ENCODE assay signal across 20 mouse cellular contexts in the genomic region with DNA sequence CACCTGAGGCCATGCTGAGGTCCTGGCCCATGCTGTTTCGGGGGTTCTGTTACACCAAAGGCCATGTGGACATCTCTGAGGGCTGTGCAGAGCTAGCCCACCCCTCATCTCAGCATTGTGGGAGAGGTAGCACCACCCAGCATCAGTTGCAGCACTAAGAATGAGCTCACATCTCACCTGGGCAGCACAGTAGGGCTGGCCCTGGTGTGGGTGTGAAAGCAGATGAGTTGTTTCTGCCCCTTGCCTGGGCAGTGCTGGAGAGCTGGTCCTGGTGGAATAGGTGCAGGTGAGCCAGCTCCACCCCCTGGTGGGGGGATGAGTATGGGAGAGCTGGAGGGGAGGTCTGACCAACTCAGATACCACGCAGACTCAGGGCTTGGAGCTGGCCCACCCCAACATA. TPM values are rescaled to one million over a fixed set of nuclear protein-coding genes. Genes with fewer than 3 reads are reported as not detected.
DNase-seq lines count a peak whose midpoint lies in the region; ATAC-seq lines count a peak whose summit lies in the region.
"Had no signal": no experiment of that assay in that cellular context is flagged by ENCODE, and none has a peak within 500 bp of the region (broad histone marks: within the 10 kb centered on the region; RNA-seq: fewer than 3 reads in every experiment).

No protein-coding gene starts in this region.

- H3K4me1 ChIP-seq in embryonic facial prominence, embryonic 11.5 days (ENCODE audit: control insufficient read depth, insufficient read depth, low read length): no peaks in the 10 kb centered on the region
- H3K4me1 ChIP-seq in embryonic facial prominence, embryonic 10.5 days: no peaks in the 10 kb centered on the region
- no peaks in the 10 kb centered on the region for H3K4me1 ChIP-seq in hindbrain, embryonic 16.5 days (ENCODE audit: control insufficient read depth, insufficient read depth, low read depth, low read length)
- no peaks in the 10 kb centered on the region for H3K4me1 ChIP-seq in hindbrain, embryonic 11.5 days (replicated peaks; ENCODE audit: control insufficient read depth, insufficient read depth, low read length)
- no peaks in the 10 kb centered on the region for H3K4me1 ChIP-seq in midbrain, embryonic 13.5 days (replicated peaks)
- no peaks in the 10 kb centered on the region for H3K4me1 ChIP-seq in midbrain, embryonic 14.5 days (ENCODE audit: control insufficient read depth, insufficient read depth, low read length)
- H3K4me1 ChIP-seq in neural tube, embryonic 13.5 days (replicated peaks): no peaks in the 10 kb centered on the region
- H3K4me1 ChIP-seq: embryonic facial prominence, embryonic 12.5 days; forebrain, embryonic 15.5 days; heart, embryonic 10.5 days had no signal

- no peak overlapping the region for H3K4me2 ChIP-seq in embryonic facial prominence, embryonic 11.5 days (ENCODE audit: low read depth, low read length)
- H3K4me2 ChIP-seq in hindbrain, embryonic 16.5 days (ENCODE audit: low read length): no peak overlapping the region
- H3K4me2 ChIP-seq in hindbrain, embryonic 11.5 days (replicated peaks; ENCODE audit: low read depth, low read length): no peak overlapping the region
- no peak overlapping the region for H3K4me2 ChIP-seq in midbrain, embryonic 13.5 days (replicated peaks)
- H3K4me2 ChIP-seq in midbrain, embryonic 14.5 days (ENCODE audit: low read length): no peak overlapping the region
- no peak overlapping the region for H3K4me2 ChIP-seq in neural tube, embryonic 13.5 days
- H3K4me2 ChIP-seq: embryonic facial prominence, embryonic 12.5 days; forebrain, embryonic 15.5 days had no signal

- no peak overlapping the region for H3K27ac ChIP-seq in embryonic facial prominence, embryonic 11.5 days (replicated peaks; ENCODE audit: low read depth, low read length)
- H3K27ac ChIP-seq in embryonic facial prominence, embryonic 10.5 days (replicated peaks): no peak overlapping the region
- no peak overlapping the region for H3K27ac ChIP-seq in hindbrain, embryonic 16.5 days (ENCODE audit: low read depth, low read length)
- H3K27ac ChIP-seq in hindbrain, embryonic 11.5 days (ENCODE audit: low read depth, low read length): no peak overlapping the region
- H3K27ac ChIP-seq in midbrain, embryonic 13.5 days: no peak overlapping the region
- no peak overlapping the region for H3K27ac ChIP-seq in midbrain, embryonic 14.5 days (replicated peaks; ENCODE audit: low read depth, low read length)
- H3K27ac ChIP-seq in neural tube, embryonic 13.5 days (replicated peaks): no peak overlapping the region
- H3K27ac ChIP-seq: embryonic facial prominence, embryonic 12.5 days; forebrain, embryonic 15.5 days; heart, embryonic 10.5 days had no signal

- H3K27me3 ChIP-seq in embryonic facial prominence, embryonic 11.5 days (ENCODE audit: control insufficient read depth, insufficient read depth, low read length): no peaks in the 10 kb centered on the region
- no peaks in the 10 kb centered on the region for H3K27me3 ChIP-seq in embryonic facial prominence, embryonic 10.5 days (replicated peaks; ENCODE audit: low read depth, poor library complexity, severe bottlenecking)
- H3K27me3 ChIP-seq in hindbrain, embryonic 16.5 days (replicated peaks; ENCODE audit: control insufficient read depth, insufficient read depth, low read length): no peaks in the 10 kb centered on the region
- no peaks in the 10 kb centered on the region for H3K27me3 ChIP-seq in hindbrain, embryonic 11.5 days (ENCODE audit: control insufficient read depth, insufficient read depth, low read length)
- no peaks in the 10 kb centered on the region for H3K27me3 ChIP-seq in midbrain, embryonic 13.5 days
- H3K27me3 ChIP-seq in midbrain, embryonic 14.5 days (ENCODE audit: control insufficient read depth, insufficient read depth, low read length): no peaks in the 10 kb centered on the region
- no peaks in the 10 kb centered on the region for H3K27me3 ChIP-seq in neural tube, embryonic 13.5 days
- H3K27me3 ChIP-seq: embryonic facial prominence, embryonic 12.5 days; forebrain, embryonic 15.5 days had no signal

- ATAC-seq in embryonic facial prominence, embryonic 11.5 days (replicated peaks; ENCODE audit: insufficient number of reproducible peaks, low FRiP score, low TSS enrichment, low read depth): 0 out of 2 replicates have a peak, but pooled peaks have one; percentile 23
- peak; percentile 30; the same call in 1 of the 2 replicates for ATAC-seq in hindbrain, embryonic 16.5 days
- no peak for ATAC-seq in hindbrain, embryonic 11.5 days (ENCODE audit: low FRiP score)
- peak; percentile 48 for ATAC-seq in midbrain, embryonic 13.5 days
- ATAC-seq in midbrain, embryonic 14.5 days (ENCODE audit: low FRiP score, low TSS enrichment): no peak
- ATAC-seq in neural tube, embryonic 13.5 days (ENCODE audit: low read depth): peak; percentile 43
- ATAC-seq: CD4-positive, CD25-positive, alpha-beta regulatory T cell, adult 4 months; forebrain, embryonic 15.5 days had no signal

- H3K4me3 ChIP-seq in embryonic facial prominence, embryonic 11.5 days (ENCODE audit: low read depth, low read length): no peak overlapping the region
- no peak overlapping the region for H3K4me3 ChIP-seq in embryonic facial prominence, embryonic 10.5 days
- H3K4me3 ChIP-seq in hindbrain, embryonic 16.5 days (ENCODE audit: low read length): no peak overlapping the region
- H3K4me3 ChIP-seq in hindbrain, embryonic 11.5 days (ENCODE audit: low read depth, low read length): no peak overlapping the region
- H3K4me3 ChIP-seq in midbrain, embryonic 13.5 days (replicated peaks): no peak overlapping the region
- no peak overlapping the region for H3K4me3 ChIP-seq in midbrain, embryonic 14.5 days (replicated peaks; ENCODE audit: low read depth, low read length)
- H3K4me3 ChIP-seq in neural tube, embryonic 13.5 days: no peak overlapping the region
- H3K4me3 ChIP-seq: embryonic facial prominence, embryonic 12.5 days; forebrain, embryonic 15.5 days; heart, embryonic 10.5 days had no signal

- H3K9ac ChIP-seq in embryonic facial prominence, embryonic 11.5 days (replicated peaks; ENCODE audit: low read length): no peak overlapping the region
- no peak overlapping the region for H3K9ac ChIP-seq in hindbrain, embryonic 16.5 days (ENCODE audit: low read depth, low read length)
- no peak overlapping the region for H3K9ac ChIP-seq in hindbrain, embryonic 11.5 days (ENCODE audit: low read depth, low read length)
- H3K9ac ChIP-seq in midbrain, embryonic 13.5 days (replicated peaks): no peak overlapping the region
- H3K9ac ChIP-seq in midbrain, embryonic 14.5 days (replicated peaks; ENCODE audit: low read length): no peak overlapping the region
- H3K9ac ChIP-seq in neural tube, embryonic 13.5 days: no peak overlapping the region
- H3K9ac ChIP-seq: embryonic facial prominence, embryonic 12.5 days; forebrain, embryonic 15.5 days had no signal

- WGBS in embryonic facial prominence, embryonic 11.5 days: 79% methylated on average over 2 of the region's 2 CpGs
- 83% methylated on average over 2 of the region's 2 CpGs for WGBS in embryonic facial prominence, embryonic 10.5 days
- WGBS in hindbrain, embryonic 16.5 days: 96% methylated on average over 2 of the region's 2 CpGs
- WGBS in hindbrain, embryonic 11.5 days: 86% methylated on average over 2 of the region's 2 CpGs
- 87% methylated on average over 2 of the region's 2 CpGs for WGBS in midbrain, embryonic 13.5 days
- 85% methylated on average over 2 of the region's 2 CpGs for WGBS in midbrain, embryonic 14.5 days
- WGBS in neural tube, embryonic 13.5 days: 88% methylated on average over 2 of the region's 2 CpGs

- DNase-seq in embryonic facial prominence, embryonic 11.5 days (ENCODE audit: low spot score): no peak
- no peak for DNase-seq in embryonic facial prominence, embryonic 10.5 days (ENCODE audit: low spot score)
- DNase-seq in hindbrain, embryonic 11.5 days (ENCODE audit: low spot score): no peak
- DNase-seq in midbrain, embryonic 14.5 days: no peak
- DNase-seq: adrenal gland, adult 8-10 months; adrenal gland, postnatal 36 days; B cell, adult 2 months; cerebellum, adult 2 months; cerebellum, postnatal 10 days; gastrocnemius, postnatal 36 days; heart, adult 18-20 months; heart, postnatal 10 days had no signal

- no peaks in the 10 kb centered on the region; the same call in 1 of the 2 replicates for H3K36me3 ChIP-seq in embryonic facial prominence, embryonic 11.5 days (replicated peaks; ENCODE audit: control insufficient read depth, insufficient read depth, low read depth, low read length)
- H3K36me3 ChIP-seq in embryonic facial prominence, embryonic 10.5 days (replicated peaks): peaks cover 17% of the 10 kb centered on the region
- peaks cover 3% of the 10 kb centered on the region; the same call in 1 of the 2 replicates for H3K36me3 ChIP-seq in hindbrain, embryonic 16.5 days (ENCODE audit: control insufficient read depth, insufficient read depth, low read length)
- H3K36me3 ChIP-seq in hindbrain, embryonic 11.5 days (ENCODE audit: control insufficient read depth, insufficient read depth, low read length): no peaks in the 10 kb centered on the region
- peaks cover 23% of the 10 kb centered on the region for H3K36me3 ChIP-seq in midbrain, embryonic 13.5 days
- peaks cover 4% of the 10 kb centered on the region; the same call in 1 of the 2 replicates for H3K36me3 ChIP-seq in midbrain, embryonic 14.5 days (ENCODE audit: control insufficient read depth, insufficient read depth, low read length)
- peaks cover 20% of the 10 kb centered on the region for H3K36me3 ChIP-seq in neural tube, embryonic 13.5 days
- H3K36me3 ChIP-seq: embryonic facial prominence, embryonic 12.5 days; G1E; heart, embryonic 10.5 days had no signal

- H3K9me3 ChIP-seq in embryonic facial prominence, embryonic 11.5 days (replicated peaks; ENCODE audit: control insufficient read depth, low read length): no peaks in the 10 kb centered on the region
- H3K9me3 ChIP-seq in embryonic facial prominence, embryonic 10.5 days: peaks cover 22% of the 10 kb centered on the region
- peaks cover 4% of the 10 kb centered on the region; the same call in 1 of the 2 replicates for H3K9me3 ChIP-seq in hindbrain, embryonic 16.5 days (ENCODE audit: control insufficient read depth, low read length)
- H3K9me3 ChIP-seq in hindbrain, embryonic 11.5 days (ENCODE audit: control insufficient read depth, low read length): no peaks in the 10 kb centered on the region
- H3K9me3 ChIP-seq in midbrain, embryonic 13.5 days: 0 out of 2 replicates have a peak, but pooled peaks cover 11% of the 10 kb centered on the region
- peaks cover 16% of the 10 kb centered on the region for H3K9me3 ChIP-seq in midbrain, embryonic 14.5 days (ENCODE audit: control insufficient read depth, low read length)
- 0 out of 2 replicates have a peak, but pooled peaks cover 12% of the 10 kb centered on the region for H3K9me3 ChIP-seq in neural tube, embryonic 13.5 days
- H3K9me3 ChIP-seq: forebrain, embryonic 15.5 days; G1E; heart, embryonic 10.5 days had no signal

RNA-seq across cellular contexts. Expression of a gene that starts 36.5 kb away (rescaled TPM):
- polyA plus RNA-seq in embryonic facial prominence, embryonic 11.5 days (2014; fragmentation: Nextera tagmentation; extraction: Ambion mirVana): 7.7 and 8.2 TPM in 2 replicates
- polyA plus RNA-seq in embryonic facial prominence, embryonic 10.5 days (2016; fragmentation: Nextera tagmentation; extraction: Ambion mirVana): 8.1 and 9.7 TPM in 2 replicates
- polyA plus RNA-seq in hindbrain, embryonic 16.5 days (2015; fragmentation: Nextera tagmentation; extraction: Ambion mirVana): 13.5 and 17.1 TPM in 2 replicates
- 12.0 and 13.6 TPM in 2 replicates for polyA plus RNA-seq in hindbrain, embryonic 11.5 days (2014; fragmentation: Nextera tagmentation; extraction: Ambion mirVana)
- polyA plus RNA-seq in midbrain, embryonic 13.5 days (2015; fragmentation: Nextera tagmentation; extraction: Ambion mirVana): 23.1 and 23.6 TPM in 2 replicates
- 19.6 and 21.2 TPM in 2 replicates for polyA plus RNA-seq in midbrain, embryonic 14.5 days (2014; fragmentation: Nextera tagmentation; extraction: Ambion mirVana)
- 17.5 and 18.6 TPM in 2 replicates for polyA plus RNA-seq in neural tube, embryonic 13.5 days (2015; fragmentation: Nextera tagmentation; extraction: Ambion mirVana)

RNA-seq across cellular contexts. Expression of a gene that starts 53.9 kb away (rescaled TPM):
- polyA plus RNA-seq in embryonic facial prominence, embryonic 11.5 days (2014; fragmentation: Nextera tagmentation; extraction: Ambion mirVana): 60.6 and 68.0 TPM in 2 replicates
- polyA plus RNA-seq in embryonic facial prominence, embryonic 10.5 days (2016; fragmentation: Nextera tagmentation; extraction: Ambion mirVana): 44.2 and 44.6 TPM in 2 replicates
- polyA plus RNA-seq in hindbrain, embryonic 16.5 days (2015; fragmentation: Nextera tagmentation; extraction: Ambion mirVana): 20.0 and 22.8 TPM in 2 replicates
- 49.6 and 58.0 TPM in 2 replicates for polyA plus RNA-seq in hindbrain, embryonic 11.5 days (2014; fragmentation: Nextera tagmentation; extraction: Ambion mirVana)
- polyA plus RNA-seq in midbrain, embryonic 13.5 days (2015; fragmentation: Nextera tagmentation; extraction: Ambion mirVana): 29.2 and 33.9 TPM in 2 replicates
- polyA plus RNA-seq in midbrain, embryonic 14.5 days (2014; fragmentation: Nextera tagmentation; extraction: Ambion mirVana): 26.4 and 34.9 TPM in 2 replicates
- polyA plus RNA-seq in neural tube, embryonic 13.5 days (2015; fragmentation: Nextera tagmentation; extraction: Ambion mirVana): 30.5 and 35.6 TPM in 2 replicates

Comparison
In these comparisons a context has a peak if more than half of its experiments do, and no peak if none do; other contexts are left out.
1. ATAC-seq: peak in embryonic facial prominence, embryonic 11.5 days (single experiment), hindbrain, embryonic 16.5 days (single experiment), midbrain, embryonic 13.5 days (single experiment) and neural tube, embryonic 13.5 days (single experiment); none in hindbrain, embryonic 11.5 days (single experiment) and midbrain, embryonic 14.5 days (single experiment).